Mouse (Mus musculus) inflammation-experienced regulatory T-cells, adult 6 months (primary cell): ENCODE measurements around the gene Ubr1. TPM values are rescaled to one million over a fixed set of nuclear protein-coding genes. Genes with fewer than 3 reads are reported as not detected.
"Not testable (repeated sequence)": the region's sequence is repeated elsewhere in the genome, so short reads cannot be mapped to it uniquely, and the experiment has no call there.

ENCODE experiments used
- ATAC-seq: one replicate; pipeline ENCODE4 v1.8.0; 2017
- polyA plus RNA-seq, 3 experiments: library from polyadenylated mRNA; unstranded; fragments of 100-300 nt; shearing (Covaris generic); gene quantifications; one replicate each; pipeline ENCODE4 v1.2.1; 2017

The Ubr1 gene
- 10 to 100 TPM; 35.3 to 51.6 (median 47.1) TPM for polyA plus RNA-seq

DNA sequence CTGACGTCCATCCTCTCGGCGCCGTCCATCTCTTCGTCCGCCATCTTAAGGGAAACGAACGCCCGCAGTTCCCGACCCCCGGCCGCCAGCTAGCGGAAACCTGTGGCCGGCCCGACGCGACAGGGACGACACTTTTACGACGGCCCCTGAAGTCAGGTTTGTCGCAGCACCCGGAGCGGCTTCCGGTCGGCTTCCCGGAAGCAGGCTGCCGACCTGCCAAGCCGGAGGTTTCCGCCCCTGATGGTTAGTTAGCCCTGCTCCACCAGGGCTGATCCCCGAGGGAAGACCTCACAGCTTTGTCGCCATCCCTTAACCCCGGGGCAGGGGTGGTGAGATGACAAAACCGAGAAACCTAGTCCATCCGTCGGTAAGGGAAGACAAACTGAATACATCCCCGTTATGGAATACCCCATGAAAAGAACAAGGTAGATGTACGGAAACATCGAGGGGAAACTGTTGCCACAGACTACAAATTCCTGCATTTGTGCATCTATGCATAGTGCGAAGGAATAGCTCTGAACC is at the start of gene Ubr1:
Gene Ubr1, minus strand, starts transcription at position 157 of the 522 bp plus-strand sequence.
- peak; percentile 92 for ATAC-seq

- no peak for ATAC-seq
These were observed 46.6 kb upstream of the Ubr1 start for GRCm38 (mm10) chr2:121017151-121017550.

GRCm38 (mm10) chr2:121016226-121016625 is 45.7 kb upstream of the Ubr1 start:
- ATAC-seq, result no peak

DNA sequence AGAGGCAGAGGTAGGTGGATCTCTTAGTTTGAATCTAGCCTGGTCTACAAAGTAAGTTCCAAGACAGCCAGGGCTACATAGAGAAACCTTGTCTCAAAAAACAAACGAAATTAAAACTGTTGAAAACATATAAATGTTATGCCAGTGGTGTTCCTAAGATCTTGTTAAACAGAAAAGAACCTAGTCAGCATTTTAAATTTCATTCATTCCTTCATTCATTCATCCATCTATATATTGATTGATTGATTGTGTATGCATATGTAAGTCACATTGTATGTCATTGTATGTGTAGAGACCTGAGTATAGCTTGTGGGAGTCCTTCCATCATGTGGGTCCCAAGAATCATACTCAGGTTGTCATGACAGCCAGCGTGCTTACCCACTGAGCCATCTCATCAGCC is 45.0 kb upstream of the Ubr1 start:
- ATAC-seq, result no peak

DNA sequence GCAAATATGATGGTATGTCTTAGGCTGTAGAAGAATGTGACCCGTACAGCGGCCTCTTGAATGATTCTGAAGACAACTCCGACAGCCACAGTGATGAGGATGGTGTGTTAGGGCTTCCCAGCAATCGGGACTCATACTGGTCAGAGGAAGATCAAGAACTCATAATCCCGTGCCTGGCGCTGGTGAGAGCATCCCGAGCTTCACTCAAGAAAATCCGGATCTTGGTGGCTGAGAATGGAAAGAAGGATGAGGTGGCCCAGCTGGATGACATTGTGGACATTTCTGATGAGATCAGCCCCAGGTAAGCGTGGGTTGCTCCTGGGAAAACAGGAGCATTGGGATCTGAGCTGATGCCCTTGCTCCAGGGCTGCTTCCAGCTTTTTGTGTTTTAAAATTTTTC is 42.2 kb upstream of the Ubr1 start:
- ATAC-seq, result no peak

DNA sequence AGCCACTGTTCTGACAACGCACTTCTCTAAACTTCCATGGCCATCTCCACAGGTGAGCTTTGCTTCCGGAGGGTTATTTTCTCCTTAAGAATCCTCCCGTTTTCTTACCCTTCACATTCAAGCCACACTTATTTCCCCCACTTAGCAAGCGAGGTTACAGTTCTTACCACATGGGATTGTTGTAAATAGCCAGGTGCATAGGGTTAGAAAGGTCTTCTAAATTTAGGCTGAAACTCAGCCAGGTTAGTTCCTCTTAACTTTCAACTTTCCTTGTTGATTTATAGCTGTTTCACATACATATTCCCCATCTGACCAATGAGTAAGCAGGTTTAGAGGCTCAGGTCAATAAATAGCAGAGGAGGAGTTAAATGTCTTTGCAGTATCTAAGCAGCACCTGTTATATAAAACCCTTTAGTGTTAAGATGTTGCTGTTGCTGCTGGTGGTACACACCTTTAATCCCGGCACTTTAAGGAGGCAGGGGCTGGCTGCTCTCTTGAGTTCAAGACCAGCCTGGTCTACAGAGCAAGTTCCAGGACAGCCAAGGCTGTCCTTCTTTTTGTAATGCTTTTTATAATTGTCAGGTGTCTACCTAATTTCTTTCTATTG is 38.7 kb upstream of the Ubr1 start:
- ATAC-seq, result no peak

DNA sequence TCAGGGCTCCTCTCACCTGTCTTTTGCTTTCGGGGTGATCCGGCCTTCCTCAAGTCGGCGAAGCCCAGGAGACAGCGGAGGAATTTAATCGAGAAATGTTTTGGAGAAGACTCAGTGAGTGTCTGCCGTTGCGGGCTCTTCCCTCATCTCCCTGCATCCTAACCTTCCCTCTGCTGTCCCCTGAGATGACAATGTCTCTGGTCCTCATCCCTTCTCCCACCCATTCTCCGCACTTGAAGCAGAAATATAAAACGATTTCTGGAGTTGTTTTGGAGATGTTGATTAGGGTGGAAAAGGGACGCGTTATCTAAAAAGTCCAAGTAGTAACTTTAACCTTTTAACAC is 38.1 kb upstream of the Ubr1 start:
- ATAC-seq, result no peak

- ATAC-seq, result peak; percentile 98
These were observed 37.6 kb upstream of the Ubr1 start, which contains the start of gene Ccndbp1 for GRCm38 (mm10) chr2:121007925-121008663. TSS of gene Ccndbp1 (plus strand) at chr2:121008403.

- ATAC-seq, result no peak
These were observed 36.5 kb upstream of the Ubr1 start for GRCm38 (mm10) chr2:121006986-121007385.

DNA sequence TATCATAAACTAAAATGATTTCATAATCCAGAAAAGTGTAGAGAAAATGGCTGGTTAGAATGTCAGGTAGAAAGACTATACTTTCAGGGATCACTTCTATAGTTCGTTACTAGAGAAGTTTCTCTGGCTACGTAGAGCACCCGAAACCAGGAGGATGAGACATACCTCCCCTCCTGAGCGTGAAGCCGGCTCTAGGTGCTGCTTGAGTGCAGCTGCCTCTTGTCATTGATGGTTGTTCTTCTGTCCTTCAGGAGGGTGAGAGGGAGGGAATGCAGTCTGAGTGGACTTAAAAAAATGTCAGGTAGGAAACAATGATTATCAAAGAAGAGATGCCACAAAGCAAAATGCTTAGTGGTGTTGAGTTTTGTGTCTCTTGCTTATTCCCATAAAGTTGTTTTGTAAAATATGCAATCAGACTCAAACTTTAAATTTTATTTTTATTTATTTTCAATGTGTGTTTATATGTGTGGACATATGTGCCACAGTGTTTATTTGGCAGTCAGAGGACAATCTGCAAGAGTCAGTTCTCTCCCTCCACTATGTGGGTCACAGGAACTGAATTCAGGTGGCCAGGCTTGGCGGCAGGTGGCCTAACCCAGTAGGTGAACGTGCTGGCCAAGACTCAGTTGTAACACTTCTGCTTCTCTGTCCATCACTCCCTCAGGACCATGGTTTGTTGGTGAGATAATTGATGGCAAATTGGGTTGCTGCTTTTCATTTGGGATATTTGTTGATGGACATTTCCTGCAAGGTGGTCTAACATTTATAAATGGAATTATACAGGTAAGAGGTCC is 33.7 kb upstream of the Ubr1 start:
- no peak for ATAC-seq

GRCm38 (mm10) chr2:121003586-121003985 is 33.1 kb upstream of the Ubr1 start:
- ATAC-seq, result no peak

DNA sequence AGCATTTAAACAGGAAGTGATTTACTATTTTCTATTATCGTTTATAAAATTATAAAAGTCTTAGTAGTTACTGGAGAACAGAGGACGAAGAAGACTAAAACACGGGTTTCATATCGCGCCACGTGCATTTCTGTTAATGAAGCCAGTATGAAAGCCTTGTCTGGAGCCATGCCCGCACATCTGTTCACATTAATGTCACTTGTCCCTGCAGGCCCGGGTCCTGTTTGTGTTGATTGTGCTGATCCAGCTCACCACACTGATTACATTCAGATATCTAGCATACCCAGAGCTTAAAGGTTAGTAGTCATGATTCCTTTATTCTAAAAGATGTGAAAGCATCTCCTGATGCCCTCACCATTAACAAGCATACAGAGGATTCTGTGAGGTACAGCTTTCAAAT is 28.3 kb upstream of the Ubr1 start:
- ATAC-seq, result no peak

DNA sequence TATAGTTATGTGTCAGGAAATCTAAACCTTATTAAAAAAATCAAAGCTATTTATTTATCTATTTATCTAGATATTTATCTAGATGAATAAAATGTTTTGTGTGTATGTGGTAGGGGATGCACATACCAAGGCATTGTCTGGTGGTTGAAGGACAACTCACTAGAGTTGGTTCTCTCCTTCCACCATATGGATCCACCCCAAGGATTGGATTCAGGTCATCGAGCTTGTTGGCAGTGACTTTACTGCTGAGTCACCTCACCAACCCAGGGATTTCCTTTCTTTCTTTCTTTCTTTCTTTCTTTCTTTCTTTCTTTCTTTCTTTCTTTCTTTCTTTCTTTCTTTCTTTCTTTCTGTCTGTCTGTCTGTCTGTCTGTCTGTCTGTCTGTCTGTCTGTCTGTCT is 26.1 kb upstream of the Ubr1 start:
- ATAC-seq, result not testable (repeated sequence)

DNA sequence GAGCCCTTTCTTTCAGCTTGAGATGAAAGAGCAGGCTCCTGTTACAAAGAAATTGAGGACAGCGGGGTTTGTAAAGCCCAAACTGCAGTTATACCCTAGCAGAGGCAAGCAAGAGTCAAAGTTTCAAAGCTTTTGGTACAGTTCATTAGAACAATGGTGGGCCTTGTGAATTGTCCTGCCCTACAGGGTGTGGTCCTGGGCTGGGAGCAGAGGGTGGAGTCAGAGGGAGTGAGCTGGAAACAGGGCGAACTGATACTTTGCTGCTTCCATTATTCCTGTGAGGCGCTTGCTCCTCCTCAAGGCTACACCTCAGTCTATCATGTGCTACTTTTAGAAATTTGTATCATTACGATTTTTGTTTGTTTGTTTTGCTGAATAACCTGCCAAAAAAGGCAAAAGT is 20.7 kb upstream of the Ubr1 start:
- no peak for ATAC-seq

DNA sequence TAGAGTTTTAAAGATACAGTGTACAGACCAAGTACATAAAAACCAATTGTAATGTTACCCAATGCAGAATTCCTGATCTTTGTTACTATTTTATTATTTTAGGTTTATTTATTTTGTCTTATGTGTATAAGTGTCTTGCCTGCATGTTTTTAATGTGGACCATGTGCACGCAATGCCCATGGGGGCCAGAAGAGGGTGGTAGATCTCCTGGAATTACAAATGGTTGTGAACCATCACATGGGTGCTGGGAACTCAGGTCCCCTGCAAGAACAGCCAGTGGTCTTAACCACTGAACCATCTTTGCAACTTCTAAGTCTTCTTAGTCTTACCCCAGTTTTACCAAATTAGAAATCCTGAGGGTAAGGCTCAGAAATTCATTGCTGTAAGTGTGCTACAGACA is 14.7 kb upstream of the Ubr1 start:
- no peak for ATAC-seq

- no peak for ATAC-seq
These were observed 13.1 kb upstream of the Ubr1 start for GRCm38 (mm10) chr2:120983611-120984010.

- no peak for ATAC-seq
These were observed 10.3 kb upstream of the Ubr1 start for GRCm38 (mm10) chr2:120980861-120981260.

DNA sequence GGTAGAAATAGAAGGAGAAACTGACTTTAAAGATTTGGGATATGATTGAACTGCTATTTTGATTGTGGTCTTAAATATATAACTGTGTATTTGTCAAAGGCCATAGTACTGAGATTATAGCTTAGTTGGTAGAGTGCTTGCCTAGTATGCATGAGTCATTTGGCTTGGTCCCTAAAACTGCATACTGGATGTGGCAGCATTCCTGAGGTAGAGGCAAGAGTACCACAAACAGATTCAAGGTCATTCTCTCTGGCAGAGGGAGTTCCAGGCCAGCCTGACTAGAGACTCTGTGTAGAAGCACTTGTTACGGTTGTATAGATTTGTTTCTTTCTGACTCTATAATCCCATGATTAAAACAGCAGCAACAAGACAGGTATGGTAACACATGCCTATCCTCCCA is 9.3 kb upstream of the Ubr1 start:
- ATAC-seq, result no peak

DNA sequence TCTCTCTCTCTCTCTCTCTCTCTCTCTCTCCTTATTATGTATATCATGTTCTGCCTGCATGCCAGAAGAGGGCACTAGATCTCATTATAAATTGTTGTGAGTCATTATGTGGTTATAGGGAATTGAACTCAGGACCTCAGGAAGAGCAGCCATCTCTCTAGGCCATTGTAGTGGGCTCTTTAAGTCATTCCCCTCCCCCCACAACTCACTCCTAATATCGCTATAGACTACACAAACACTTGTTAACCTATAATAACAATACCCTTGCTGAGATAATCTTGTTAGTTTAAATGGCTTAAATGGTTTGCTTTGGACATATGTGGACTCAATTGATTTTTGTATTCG is 8.2 kb upstream of the Ubr1 start:
- peak; percentile 41 for ATAC-seq

- no peak for ATAC-seq
These were observed 7.6 kb upstream of the Ubr1 start for GRCm38 (mm10) chr2:120977926-120978692.

- ATAC-seq, result peak; percentile 68
These were observed 6.7 kb upstream of the Ubr1 start, which contains the start of gene Tmem62 for GRCm38 (mm10) chr2:120976990-120977925. TSS of gene Tmem62 (plus strand) at chr2:120977017.

- ATAC-seq, result no peak
These were observed 5.8 kb upstream of the Ubr1 start for GRCm38 (mm10) chr2:120976308-120976707.
